Mouse (Mus musculus): ENCODE data around the gene Pik3cg.
"Not testable (repeated sequence)": the region's sequence is repeated elsewhere in the genome, so short reads cannot be mapped to it uniquely, and the experiment has no call there.

The Pik3cg gene

GRCm38 (mm10) chr12:32207948-32208891 lies at the start of gene Pik3cg:
Gene Pik3cg (minus strand): TSS chr12:32208659.
- no peak for DNase-seq

GRCm38 (mm10) chr12:32248483-32248882 lies 40.0 kb upstream of the Pik3cg start:
- DNase-seq: no peak

- DNase-seq: peak; percentile 47
Observed at GRCm38 (mm10) chr12:32245566-32246233, 37.2 kb upstream of the Pik3cg start.

- no peak for DNase-seq
Observed at GRCm38 (mm10) chr12:32243586-32243985, 35.1 kb upstream of the Pik3cg start.

- not testable (repeated sequence) for DNase-seq
Observed at GRCm38 (mm10) chr12:32239134-32239533, 30.7 kb upstream of the Pik3cg start.

GRCm38 (mm10) chr12:32238433-32238832 lies 30.0 kb upstream of the Pik3cg start:
- no peak for DNase-seq

GRCm38 (mm10) chr12:32237839-32238238 lies 29.4 kb upstream of the Pik3cg start:
- DNase-seq: no peak

GRCm38 (mm10) chr12:32237139-32237538 lies 28.7 kb upstream of the Pik3cg start:
- no peak for DNase-seq

GRCm38 (mm10) chr12:32236450-32236849 lies 28.0 kb upstream of the Pik3cg start:
- DNase-seq: no peak

GRCm38 (mm10) chr12:32233871-32234270 lies 25.4 kb upstream of the Pik3cg start:
- DNase-seq: no peak

- no peak for DNase-seq
Observed at GRCm38 (mm10) chr12:32231398-32231797, 22.9 kb upstream of the Pik3cg start.

GRCm38 (mm10) chr12:32223629-32224028 lies 15.2 kb upstream of the Pik3cg start:
- DNase-seq: no peak

GRCm38 (mm10) chr12:32222758-32223385 lies 14.4 kb upstream of the Pik3cg start:
- DNase-seq: no peak

- no peak for DNase-seq
Observed at GRCm38 (mm10) chr12:32220387-32220786, 11.9 kb upstream of the Pik3cg start.

- DNase-seq: no peak
Observed at GRCm38 (mm10) chr12:32215143-32215542, 6.7 kb upstream of the Pik3cg start.

GRCm38 (mm10) chr12:32212702-32213101 lies 4.2 kb upstream of the Pik3cg start:
- DNase-seq: no peak

GRCm38 (mm10) chr12:32212156-32212555 lies 3.7 kb upstream of the Pik3cg start:
- no peak for DNase-seq

- DNase-seq: no peak
Observed at GRCm38 (mm10) chr12:32211257-32211656, 2.8 kb upstream of the Pik3cg start.

GRCm38 (mm10) chr12:32208951-32209350 lies 492 bp upstream of the Pik3cg start:
- DNase-seq: no peak

GRCm38 (mm10) chr12:32207141-32207540 lies 1.3 kb downstream of the Pik3cg start:
- DNase-seq: no peak

GRCm38 (mm10) chr12:32203695-32204094 lies 4.8 kb downstream of the Pik3cg start:
- DNase-seq: no peak

GRCm38 (mm10) chr12:32202583-32202982 lies 5.9 kb downstream of the Pik3cg start:
- DNase-seq: no peak

GRCm38 (mm10) chr12:32201932-32202331 lies 6.5 kb downstream of the Pik3cg start:
- DNase-seq: no peak

Data from cerebellum, adult 9-10 months (tissue).